Mouse (Mus musculus): ENCODE data around the gene Mfsd14a.

DNA sequence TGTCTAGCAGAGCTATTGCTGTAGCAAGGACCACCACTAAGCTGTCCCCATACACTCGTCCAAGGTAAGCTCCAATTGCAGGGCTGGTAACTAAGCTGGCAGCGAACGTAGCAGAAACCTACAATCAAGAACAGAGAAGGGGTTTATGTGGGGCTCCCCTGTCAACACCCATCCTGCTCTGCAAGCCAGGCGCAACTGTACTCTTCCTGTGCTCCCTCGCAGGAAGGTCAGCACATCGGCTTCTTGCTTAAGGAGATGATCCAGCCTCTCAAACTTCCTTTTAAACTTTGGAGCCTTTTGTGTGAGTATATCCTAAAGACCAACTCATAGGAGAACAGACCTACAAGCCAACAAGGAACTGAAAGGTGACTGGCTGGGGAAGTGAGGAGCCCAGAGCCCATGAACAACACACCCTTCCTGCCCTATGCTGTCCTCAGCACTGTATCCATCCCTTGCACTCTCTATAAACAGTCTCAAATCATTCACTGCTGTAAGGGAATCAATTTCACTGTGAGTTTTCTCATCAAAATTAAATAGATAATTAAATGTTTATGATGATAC is 20.6 kb downstream of the Mfsd14a start:
- no peak for TF ChIP-seq CTCF (IDR thresholded peaks at IDR 0.05; ENCODE audit: borderline replicate concordance, control insufficient read depth, extremely low read depth, insufficient read depth, low read length, poor library complexity)
- no peak for TF ChIP-seq POLR2A (IDR thresholded peaks at IDR 0.05; ENCODE audit: control insufficient read depth, extremely low read depth, insufficient read depth, low read length, poor library complexity)

Data from thymus, adult 2 months (tissue).